Mouse (Mus musculus) liver, adult 2 months (tissue): ENCODE measurements around the gene Rufy1.

Experiments used
- CTCF ChIP-seq: fragments of 200-500 bp; IDR thresholded peaks from 2 replicates; pipeline ENCODE4 v1.5.1; 2011; ENCODE audit warnings: low read depth, low read length, control low read depth
- POLR2A ChIP-seq: fragments of 200-500 bp; IDR thresholded peaks from 2 replicates; pipeline ENCODE4 v1.6.1; 2011; ENCODE audit warnings: low read length, control low read depth; ENCODE audit not compliant: insufficient read depth; ENCODE audit errors: extremely low read depth

- TF ChIP-seq POLR2A (no peak), CTCF (no peak)
These were observed 28.3 kb upstream of the Rufy1 start for GRCm38 (mm10) chr11:50459250-50459649.
